Mouse (Mus musculus) c-Kit-positive CD71-negative TER-119-negative erythroid progenitor cells, embryonic 14.5 days (primary cell): ENCODE data around the gene Cdh5.

Source experiments
- DNase-seq: peaks from one replicate; pipeline ENCODE4 v3.0.0-alpha.2; 2013; ENCODE audit warnings: low read depth

The Cdh5 gene

DNA sequence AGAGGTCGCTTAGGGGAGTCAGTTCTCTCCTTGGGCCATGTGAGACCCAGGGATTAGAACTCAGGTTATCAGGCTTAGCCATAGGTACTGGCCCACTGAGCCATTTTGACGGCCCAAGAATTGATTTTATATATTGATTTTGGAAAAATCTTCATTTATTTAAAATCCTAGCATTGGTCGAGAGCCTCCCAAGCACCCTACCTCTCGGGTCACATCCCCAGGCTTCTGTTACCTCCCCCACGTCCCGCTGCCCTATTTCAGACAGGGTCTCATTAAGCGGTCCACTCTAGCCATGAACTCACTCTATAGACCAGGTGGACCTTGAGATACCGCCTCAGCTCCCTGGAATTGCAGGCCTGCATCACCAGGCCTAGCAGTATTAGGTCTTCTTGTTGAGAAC, 33.1 kb downstream of the Cdh5 start:
- no peak for DNase-seq

DNA sequence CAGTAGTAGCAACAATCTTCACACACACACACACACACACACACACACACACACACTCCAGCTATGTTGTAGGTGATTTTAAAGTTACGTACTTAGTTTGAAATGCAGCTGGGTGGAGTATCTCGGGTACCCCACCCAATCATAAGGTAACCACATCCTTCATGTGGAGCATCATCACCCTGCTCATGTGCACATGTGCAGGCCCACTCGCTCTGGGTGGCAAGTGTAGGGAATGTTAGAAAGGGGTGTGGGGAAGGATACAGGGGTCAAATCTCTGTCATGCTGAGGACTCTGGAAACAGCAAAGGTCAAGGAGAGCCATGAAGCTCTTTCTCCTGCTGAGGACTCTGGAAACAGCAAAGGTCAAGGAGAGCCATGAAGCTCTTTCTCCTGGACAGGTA, 34.9 kb downstream of the Cdh5 start:
- no peak for DNase-seq

DNA sequence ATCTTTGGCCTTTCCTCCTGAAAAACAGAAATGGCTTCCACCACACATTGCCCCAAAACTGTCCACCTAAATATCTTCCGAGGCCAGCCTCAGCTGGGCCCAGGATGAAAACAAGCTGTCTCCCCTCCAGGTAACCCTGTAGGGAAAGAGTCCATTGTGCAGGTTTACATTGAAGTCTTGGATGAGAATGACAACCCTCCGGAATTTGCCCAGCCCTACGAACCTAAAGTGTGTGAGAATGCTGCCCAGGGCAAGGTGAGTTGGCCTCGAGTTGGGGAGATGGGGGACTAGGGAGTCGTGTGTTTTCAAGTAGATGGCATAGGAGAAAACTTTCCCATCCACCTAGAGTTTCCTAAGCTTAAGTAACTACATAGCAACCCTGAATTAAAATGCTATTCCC, 36.2 kb downstream of the Cdh5 start:
- no peak for DNase-seq

DNA sequence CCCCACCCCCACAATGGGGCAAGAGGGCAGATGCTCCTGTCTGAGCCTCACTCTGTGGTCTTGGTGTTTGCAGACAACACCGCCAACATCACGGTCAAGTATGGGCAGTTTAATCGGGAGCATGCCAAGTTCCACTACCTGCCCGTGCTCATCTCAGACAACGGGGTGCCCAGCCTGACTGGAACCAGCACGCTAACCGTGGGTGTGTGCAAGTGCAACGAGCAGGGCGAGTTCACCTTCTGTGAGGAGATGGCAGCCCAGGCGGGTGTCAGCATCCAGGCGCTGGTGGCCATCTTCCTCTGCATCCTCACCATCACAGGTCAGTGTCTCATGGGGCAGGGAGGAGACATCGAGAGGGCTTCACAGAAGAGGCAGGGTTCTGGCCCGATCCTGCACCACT, 39.2 kb downstream of the Cdh5 start:
- no peak for DNase-seq

DNA sequence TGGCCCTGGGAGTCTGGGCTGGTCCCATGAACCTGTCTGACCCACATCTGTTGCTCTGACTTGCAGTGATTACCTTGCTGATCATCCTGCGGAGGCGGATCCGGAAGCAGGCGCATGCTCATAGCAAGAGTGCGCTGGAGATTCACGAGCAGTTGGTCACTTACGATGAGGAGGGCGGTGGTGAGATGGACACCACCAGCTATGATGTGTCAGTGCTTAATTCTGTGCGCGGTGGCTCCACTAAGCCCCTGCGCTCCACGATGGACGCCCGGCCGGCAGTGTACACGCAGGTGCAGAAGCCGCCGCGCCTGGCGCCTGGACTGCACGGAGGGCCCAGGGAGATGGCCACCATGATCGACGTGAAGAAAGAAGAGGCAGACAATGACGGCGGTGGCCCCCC, 41.0 kb downstream of the Cdh5 start:
- DNase-seq, result no peak

DNA sequence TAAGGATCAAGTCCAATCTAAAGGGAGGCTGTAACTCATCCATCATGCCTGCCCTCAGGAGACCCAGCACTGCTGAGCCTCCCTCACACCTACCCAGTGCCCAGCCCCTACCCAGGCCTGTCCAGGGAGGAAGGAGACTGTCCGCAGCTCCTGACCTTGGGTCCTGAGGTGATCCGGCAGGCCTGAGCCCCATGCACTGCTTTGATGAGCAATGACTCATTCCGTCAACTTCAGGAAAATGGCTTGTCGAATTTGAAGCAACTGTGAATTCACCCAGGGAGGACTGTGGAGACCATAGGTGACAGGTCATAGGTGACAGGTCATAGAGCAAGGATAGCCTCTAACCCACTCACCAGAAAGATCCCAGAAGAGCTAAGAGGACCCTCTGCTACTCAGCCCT, 42.0 kb downstream of the Cdh5 start:
- no peak for DNase-seq

DNA sequence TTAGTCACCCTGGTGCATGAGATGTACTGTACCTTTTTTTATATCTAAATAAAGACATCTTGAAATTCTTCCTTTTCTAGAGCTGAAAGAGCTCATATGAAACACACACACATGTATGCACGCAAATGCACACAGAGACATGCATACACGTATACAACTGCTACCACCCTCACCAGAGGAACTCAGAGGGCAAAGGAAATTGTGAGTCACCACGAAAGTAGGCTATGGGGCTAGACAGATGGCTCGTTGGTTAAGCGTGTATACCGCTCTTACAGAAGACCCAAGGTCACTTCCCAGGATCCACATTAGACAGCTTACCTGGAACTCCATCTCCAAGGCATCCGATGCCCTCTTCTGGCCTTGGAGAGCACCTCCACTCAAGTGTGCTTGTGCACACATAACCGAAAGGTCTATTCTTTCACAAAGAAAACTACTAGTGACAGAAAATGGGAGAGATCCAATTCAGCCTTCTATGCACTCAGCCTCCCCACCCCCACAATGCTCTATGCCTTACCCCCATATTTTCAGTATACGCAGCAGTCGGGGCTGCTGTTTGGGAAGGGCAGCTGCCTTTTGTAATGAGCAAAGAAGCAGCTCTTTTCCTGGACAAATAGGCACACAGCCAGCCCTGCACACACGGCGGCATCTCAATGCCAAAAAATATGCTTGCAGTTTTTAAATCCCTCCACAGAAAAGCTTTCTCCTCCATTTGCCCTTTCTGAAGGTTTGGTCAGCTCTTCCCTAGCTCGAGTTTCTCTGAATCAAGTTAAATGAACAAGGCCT, 43.2 kb downstream of the Cdh5 start:
- peak; percentile 13 for DNase-seq

DNA sequence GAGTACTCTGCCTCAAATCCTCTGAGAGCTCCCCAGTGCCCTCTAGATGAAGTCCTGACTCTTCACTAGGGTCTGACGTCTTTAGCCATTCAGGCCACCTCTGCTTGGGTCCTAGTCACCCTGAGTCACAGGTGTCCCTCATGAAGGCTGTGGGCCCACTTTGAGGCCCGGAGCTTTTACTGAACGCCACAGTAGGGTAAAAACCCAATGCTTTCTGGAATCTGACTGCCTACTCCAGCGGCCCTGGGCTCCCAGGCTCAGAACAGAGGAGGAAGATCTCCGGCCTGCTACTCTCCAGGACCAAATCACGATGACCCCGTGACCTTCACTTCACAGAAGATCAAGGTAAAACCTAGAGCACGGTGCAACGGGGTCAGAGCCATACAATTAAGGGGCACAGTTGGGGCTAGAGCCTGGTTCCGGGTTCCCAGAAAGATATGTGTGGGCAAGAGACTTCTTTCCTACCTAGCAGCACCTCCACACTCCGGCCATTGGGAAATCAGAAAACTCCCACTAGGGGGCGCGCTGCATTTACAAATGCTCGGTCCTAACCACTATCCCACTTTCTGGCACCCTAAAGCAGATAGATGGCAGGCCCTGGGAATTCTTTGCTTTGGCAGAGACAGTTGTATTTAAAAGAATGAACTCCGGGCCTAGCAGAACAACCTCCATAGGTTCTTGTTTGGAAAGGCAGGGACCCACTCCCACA, 44.7 kb downstream of the Cdh5 start:
- DNase-seq, result peak; percentile 56

DNA sequence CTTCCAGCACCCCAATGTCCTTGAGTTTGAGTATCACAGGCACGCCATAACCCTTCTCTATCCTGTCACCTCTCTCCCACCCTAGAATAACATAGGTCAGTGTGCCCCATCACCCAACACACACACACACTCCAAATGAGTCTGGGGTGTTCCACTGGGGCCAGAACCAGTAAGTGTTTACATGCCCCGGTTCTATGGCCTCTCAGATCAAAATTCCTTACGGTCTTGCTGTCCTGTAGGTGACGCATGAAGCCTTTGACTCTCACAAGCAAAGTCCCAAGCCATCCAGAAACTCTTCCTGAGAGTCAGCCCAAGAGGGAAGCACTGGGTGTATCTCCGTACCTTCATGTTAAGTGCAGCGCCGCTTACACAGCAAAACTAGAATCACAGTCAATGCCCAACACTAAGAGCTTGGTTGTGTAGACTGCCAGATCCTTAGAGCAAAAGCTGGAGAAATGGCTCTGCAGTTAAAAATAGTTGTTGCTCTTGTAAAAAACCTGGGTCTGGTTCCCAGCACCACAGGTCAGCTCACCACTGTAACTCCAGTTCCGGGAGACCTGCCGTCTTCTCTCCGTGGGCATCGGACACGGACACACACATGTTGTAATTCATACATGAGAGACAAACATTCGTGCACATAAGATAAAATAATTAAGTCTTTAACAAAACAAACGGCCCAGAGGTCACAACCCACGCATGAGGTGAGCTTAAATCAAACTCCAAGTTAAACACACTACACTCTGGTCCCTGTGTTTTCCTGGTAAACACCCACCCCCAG, 45.5 kb downstream of the Cdh5 start:
- no peak for DNase-seq

DNA sequence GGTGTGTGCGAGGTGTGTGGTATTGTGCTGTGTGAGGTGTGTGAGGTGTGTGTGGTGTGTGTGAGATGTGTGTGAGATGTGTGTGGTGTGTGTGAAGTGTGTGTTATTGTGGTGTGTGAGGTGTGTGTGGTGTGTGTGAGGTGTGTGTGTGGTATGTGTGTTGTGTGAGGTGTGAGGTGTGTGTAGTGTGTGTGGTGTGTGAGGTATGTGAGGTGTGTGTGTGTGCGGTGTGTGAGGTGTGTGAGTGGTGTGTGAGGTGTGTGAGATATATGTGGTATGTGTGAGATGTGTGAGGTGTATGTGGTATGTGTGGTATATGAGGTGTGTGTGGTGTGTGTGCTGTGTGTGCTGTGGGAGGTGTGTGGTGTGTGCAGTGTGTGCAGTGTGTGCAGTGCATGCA, 46.5 kb downstream of the Cdh5 start:
- no peak for DNase-seq

DNA sequence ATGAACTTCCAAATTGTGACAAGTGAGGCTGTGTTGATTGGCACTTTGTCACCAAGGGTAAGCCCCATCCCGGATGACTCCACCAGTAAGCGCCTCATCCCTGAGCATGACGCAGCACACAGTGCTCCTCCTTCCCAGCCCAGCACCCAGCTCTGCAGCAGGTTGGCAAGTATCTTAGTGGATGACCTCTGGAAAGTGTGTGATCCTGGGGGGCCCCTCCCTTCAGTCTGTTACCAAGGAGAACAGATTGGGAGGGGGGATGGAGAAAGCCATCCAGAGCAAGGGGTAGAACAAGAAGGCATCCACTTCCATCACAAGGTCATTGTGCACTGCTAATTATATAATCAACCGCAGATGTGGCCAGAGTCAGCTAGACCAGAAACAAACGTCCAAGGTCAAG, 59.3 kb downstream of the Cdh5 start:
- no peak for DNase-seq

DNA sequence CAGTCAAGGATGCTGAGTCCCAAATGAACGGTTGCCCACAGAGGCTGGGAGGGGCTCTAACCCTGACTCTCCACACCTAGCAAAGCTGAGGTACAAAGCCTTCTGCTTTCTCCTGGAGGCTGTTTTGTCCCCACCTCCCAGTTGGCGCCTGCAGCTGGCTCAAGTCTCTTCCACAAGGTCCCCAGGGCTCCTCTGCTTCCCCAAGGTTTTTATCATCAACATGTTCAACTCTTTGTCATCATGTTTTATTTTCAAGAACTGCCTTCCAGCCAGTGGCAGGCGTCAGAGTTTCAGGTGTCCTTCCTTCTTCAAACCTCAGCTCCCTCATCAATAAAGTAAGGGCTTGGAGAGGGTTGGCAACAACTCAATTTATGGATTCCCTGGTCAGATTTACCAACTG, 68.0 kb downstream of the Cdh5 start:
- DNase-seq, result no peak

DNA sequence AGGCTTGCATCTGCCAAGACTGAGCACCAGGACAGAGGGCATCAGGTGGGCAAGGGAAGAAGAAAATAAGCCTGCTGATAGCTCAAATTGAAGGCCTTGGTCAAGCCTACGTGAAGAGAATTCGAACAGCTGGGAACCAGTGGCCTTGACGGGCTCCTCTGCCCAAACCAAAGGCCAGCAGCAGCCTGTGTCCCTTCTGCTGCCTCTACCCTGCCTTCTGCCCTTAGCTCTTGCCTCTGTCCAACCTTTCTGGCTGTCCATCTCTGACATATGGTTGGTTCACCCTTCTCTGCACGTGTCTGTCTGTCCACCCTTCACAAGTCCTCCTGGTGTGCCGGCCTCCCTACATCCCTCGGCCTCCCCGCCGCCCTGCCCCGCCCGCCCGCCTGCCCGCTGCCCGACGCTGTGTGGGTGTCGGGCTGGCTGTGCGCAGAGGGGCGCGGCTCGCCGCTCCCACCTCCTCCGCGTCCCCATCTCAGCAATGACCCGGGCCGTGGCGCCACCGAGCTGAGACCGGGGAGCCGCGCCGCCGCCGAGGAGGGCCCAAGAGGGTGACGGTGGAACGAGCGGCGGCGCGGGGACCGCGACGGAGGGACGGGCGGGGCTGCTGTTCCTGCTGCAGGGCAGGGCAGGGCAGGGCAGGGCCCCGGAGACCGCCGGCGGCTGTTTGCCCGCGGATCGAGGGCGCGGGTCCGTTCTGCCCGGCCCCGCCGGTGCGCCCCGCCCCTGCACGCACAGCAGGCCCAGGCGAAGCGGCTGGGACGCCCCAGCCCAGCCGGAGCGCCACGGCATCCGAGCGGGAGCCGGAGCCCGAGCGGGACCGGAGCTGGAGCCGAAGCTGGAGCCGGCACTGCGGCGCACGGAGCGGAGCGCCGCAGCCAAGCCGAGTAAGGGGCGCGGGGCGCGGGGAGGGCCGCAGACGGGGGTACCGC, 69.0 kb downstream of the Cdh5 start, which contains the start of gene Bean1:
Bean1 (plus strand) TSS at position 325 of the 932 bp plus-strand sequence.
- no peak for DNase-seq

DNA sequence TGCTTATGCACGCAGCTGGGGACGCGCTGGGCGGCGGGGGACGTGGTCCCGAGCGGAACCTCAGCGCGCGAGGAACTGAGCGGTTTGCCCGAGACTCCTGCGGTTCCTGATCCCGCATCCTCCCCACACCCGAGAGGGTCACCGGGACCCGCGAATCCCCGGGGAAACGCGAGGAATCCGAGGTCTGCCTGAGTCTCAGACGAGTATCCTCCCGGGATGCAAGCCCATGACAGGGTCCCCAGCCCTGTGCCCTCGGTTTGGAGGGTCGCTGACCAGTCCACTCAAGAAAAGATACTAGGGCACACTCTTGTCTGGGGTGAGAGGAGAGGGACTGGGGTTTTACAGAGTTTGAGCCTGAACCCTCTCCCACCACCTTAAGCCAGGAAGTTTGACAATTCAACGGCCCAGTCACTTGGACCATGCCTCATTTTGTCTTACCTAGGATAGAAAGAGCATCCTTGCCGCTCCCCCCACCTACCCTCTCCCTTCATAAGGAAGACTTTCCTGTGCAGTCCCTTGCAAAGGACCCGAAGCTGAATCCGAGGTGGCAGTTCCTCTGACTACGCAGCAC, 69.7 kb downstream of the Cdh5 start:
- DNase-seq, result no peak

DNA sequence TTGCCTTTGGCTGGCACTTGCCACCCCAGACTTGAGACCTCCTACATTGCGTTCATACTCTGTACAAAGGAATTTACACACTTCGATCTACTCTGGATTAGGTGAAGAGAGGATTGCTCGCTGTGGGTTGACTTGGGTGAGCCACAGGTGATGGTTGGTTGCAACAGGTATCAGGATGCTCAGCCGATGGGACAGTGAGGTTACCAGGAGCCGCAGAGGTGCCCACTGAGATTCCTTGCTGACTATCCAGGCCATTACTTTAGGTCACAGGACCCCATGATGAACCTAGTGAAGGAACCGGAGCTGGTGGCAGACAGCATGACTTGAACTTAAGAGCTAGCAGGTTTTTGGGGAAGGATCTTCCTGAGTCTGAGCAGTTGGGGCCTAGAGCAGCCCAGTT, 71.0 kb downstream of the Cdh5 start:
- no peak for DNase-seq

DNA sequence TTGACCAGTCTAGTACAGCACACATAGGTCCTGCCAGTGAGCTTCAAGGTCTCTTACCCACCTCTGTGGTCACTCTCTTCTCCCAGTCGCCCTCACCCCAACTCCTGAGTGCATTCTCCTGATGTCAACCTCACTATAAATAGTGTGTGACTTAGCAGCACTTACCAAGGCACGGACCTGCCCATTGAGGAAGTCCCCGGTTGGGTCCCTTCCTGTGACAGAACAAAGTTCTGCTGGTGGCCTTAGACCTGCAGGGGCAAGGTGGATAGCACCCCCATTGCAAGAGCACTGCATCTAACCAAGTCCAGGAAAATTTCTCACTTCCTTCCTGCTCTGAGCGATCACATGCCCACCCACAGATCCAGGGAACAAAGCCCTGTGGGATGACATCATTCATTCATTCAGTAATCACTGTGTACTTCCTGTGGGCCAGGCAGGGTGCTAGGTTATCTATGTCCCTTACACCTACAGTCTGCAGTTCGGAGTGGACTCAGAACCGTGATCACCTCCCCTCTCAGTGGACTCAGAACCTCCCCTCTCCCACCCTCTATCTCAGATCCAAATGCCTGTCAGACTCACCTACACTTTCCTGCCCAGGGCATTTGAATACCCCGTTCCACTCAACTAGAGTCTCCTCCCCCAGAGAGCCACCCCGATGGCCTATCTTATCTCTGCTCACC, 74.6 kb downstream of the Cdh5 start:
- DNase-seq, result no peak

DNA sequence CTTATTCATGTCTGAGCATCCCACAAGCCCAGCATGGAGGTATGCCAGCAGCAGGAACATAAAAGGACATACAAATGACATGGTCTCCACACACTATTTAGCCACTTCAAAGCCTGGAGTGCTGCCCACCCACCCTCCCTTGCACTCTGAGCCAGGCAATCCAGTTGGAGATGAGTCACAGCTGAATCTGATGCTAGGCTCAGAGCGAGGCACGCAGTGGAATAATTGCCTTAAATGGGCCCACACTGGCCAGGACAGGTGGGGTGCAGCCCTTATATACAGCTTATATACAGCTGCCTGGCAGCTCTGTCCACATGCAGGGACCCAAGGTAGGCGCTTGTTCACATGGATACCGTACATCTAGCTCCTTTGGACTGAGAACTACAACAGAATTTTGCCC, 75.6 kb downstream of the Cdh5 start:
- no peak for DNase-seq

DNA sequence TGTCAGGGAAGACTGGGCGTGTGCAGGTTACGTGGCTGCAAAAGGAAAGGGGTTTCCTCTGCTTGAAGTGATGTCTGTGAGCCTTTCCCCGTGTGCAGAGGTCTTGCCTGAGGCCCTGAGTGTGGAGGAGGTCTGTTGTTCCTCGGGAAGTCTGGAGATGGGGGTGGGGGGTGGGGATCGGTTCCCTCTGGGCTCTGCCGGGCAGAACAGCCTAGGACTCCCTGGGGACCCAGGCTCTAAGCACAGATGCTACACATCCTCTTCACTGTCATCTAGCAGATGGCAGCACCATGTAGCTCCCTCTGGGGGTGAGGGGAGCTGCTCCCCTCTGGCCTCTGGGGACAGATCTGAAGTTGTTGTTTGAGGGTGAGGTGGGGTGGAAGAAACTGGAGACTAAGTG, 83.5 kb downstream of the Cdh5 start:
- no peak for DNase-seq

DNA sequence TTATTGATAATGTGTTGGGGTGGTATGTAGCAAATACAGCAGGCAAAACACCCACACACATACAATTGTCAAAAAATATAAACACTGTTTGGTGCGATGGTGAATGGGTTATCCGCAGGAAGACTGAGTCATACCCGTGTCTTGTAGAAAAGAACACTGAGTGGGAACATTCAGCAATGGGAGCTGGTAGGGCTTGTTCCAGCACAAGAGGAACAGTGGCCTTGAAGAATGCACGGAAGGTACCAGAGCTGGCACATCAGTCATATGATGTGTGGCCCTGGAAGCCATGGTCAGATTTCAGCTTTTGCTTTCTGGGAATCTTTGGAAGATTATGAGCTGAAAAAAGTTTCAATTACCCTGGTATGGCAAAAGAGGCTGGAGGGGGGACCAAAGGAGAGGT, 85.4 kb downstream of the Cdh5 start:
- no peak for DNase-seq

DNA sequence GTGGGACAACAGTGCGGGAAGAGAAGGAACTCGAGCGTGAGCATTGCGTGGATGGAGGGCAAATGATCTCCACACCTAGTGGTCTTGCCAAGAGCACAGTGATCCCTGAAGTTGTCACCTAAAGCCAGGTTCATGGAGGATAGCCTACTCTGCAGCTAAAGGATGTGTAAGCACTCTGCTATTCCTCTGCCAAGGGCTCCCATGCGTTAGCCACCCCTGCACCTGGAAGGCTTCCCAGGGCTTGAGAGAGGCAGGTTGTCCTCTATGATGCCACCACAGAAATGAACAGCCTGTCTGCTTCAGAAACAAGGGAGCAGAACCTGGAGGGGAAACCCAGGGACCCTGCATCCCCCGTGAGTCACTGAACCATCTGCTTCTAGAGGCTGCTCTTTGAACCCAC, 86.2 kb downstream of the Cdh5 start:
- no peak for DNase-seq

DNA sequence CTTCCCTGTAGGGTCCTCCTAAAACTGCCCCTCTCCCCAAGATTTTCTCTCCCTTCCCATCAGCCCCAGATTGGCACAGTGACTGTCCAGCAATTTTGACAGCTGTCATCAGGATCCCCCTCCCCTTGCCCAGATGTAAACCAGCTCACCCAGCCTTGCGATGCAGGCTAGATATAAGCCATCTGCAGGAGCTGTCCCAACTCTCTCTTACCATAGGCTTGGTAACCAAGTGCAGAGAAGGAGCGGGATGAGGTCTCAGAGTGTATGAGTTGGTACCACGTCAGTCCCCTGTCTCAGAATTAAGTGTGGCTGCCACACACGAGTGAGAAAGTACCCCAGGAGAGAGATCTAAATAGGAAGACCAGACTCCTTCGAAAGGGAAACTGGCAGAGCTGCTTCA, 87.0 kb downstream of the Cdh5 start:
- no peak for DNase-seq
